Mouse (Mus musculus): ENCODE measurements around the gene Rbfox1.

GRCm38 (mm10) chr16:7329196-7329595 lies 1444.0 kb downstream of the Rbfox1 start:
- TF ChIP-seq CTCF (IDR thresholded peaks at IDR 0.05; ENCODE audit: low read depth, low read length) (no peak), POLR2A (IDR thresholded peaks at IDR 0.05; ENCODE audit: borderline replicate concordance, low read depth, low read length) (no peak)

Data from bone marrow macrophage, adult 2 months (primary cell).